Mouse (Mus musculus): Measurements from ENCODE around the gene Mydgf. TPM values are rescaled to one million over a fixed set of nuclear protein-coding genes. Genes with fewer than 3 reads are reported as not detected.

The Mydgf gene
- polyA plus RNA-seq, 1 experiment = 27.5 TPM

GRCm38 (mm10) chr17:56132661-56133060 lies 51.1 kb downstream of the Mydgf start:
- TF ChIP-seq POLR2A (IDR thresholded peaks at IDR 0.05; ENCODE audit: low read depth, low read length) (no peak), CTCF (IDR thresholded peaks at IDR 0.05; ENCODE audit: extremely low read depth, insufficient read depth, insufficient read length, insufficient replicate concordance) (peak; percentile 81)
- no peak overlapping the region for H3K4me3 ChIP-seq (ENCODE audit: extremely low read depth, insufficient read depth, insufficient read length)
- 6% methylated on average over 14 of the region's 14 CpGs for WGBS
- H3K27me3 ChIP-seq (ENCODE audit: control insufficient read depth, insufficient read depth, low read length) = no peaks in the 10 kb centered on the region
- H3K36me3 ChIP-seq (ENCODE audit: control insufficient read depth, insufficient read depth, low read length) = no peaks in the 10 kb centered on the region
- peak; percentile 42 to 58 for DNase-seq (ENCODE audit: low read depth in 1 of 2, low spot score in 2 of 2)
- no peak overlapping the region for H3K27ac ChIP-seq (ENCODE audit: insufficient read depth, low read length)
- peaks cover 5% of the 10 kb centered on the region; the same call in 1 of the 2 replicates for H3K4me1 ChIP-seq (ENCODE audit: control insufficient read depth, insufficient read depth, insufficient read length)

GRCm38 (mm10) chr17:56131814-56132213 lies 51.9 kb downstream of the Mydgf start:
- H3K27ac ChIP-seq (ENCODE audit: insufficient read depth, low read length) = no peak overlapping the region
- no peaks in the 10 kb centered on the region for H3K36me3 ChIP-seq (ENCODE audit: control insufficient read depth, insufficient read depth, low read length)
- TF ChIP-seq CTCF (IDR thresholded peaks at IDR 0.05; ENCODE audit: extremely low read depth, insufficient read depth, insufficient read length, insufficient replicate concordance) (peak; percentile 87; the same call in 1 of the 2 replicates), POLR2A (IDR thresholded peaks at IDR 0.05; ENCODE audit: low read depth, low read length) (no peak)
- H3K27me3 ChIP-seq (ENCODE audit: control insufficient read depth, insufficient read depth, low read length) = no peaks in the 10 kb centered on the region
- H3K4me3 ChIP-seq (ENCODE audit: extremely low read depth, insufficient read depth, insufficient read length) = no peak overlapping the region
- H3K4me1 ChIP-seq (ENCODE audit: control insufficient read depth, insufficient read depth, insufficient read length) = peaks cover 5% of the 10 kb centered on the region; the same call in 1 of the 2 replicates
- peak; percentile 36 to 64 for DNase-seq (ENCODE audit: low read depth in 1 of 2, low spot score in 2 of 2)
- 42% methylated on average over 7 of the region's 7 CpGs for WGBS

GRCm38 (mm10) chr17:56131136-56131535 lies 52.6 kb downstream of the Mydgf start:
- H3K27me3 ChIP-seq (ENCODE audit: control insufficient read depth, insufficient read depth, low read length) = no peaks in the 10 kb centered on the region
- no peak overlapping the region for H3K27ac ChIP-seq (ENCODE audit: insufficient read depth, low read length)
- TF ChIP-seq CTCF (IDR thresholded peaks at IDR 0.05; ENCODE audit: extremely low read depth, insufficient read depth, insufficient read length, insufficient replicate concordance) = no peak
- no peak for TF ChIP-seq POLR2A (IDR thresholded peaks at IDR 0.05; ENCODE audit: low read depth, low read length)
- peaks cover 5% of the 10 kb centered on the region; the same call in 1 of the 2 replicates for H3K4me1 ChIP-seq (ENCODE audit: control insufficient read depth, insufficient read depth, insufficient read length)
- no peak for DNase-seq (ENCODE audit: low read depth in 1 of 2, low spot score in 2 of 2)
- WGBS = 87% methylated on average over 10 of the region's 10 CpGs
- H3K36me3 ChIP-seq (ENCODE audit: control insufficient read depth, insufficient read depth, low read length) = no peaks in the 10 kb centered on the region
- H3K4me3 ChIP-seq (ENCODE audit: extremely low read depth, insufficient read depth, insufficient read length) = no peak overlapping the region

- no peak for TF ChIP-seq POLR2A (IDR thresholded peaks at IDR 0.05; ENCODE audit: low read depth, low read length)
- WGBS = 43% methylated on average over 15 of the region's 15 CpGs
- DNase-seq (ENCODE audit: low read depth in 1 of 2, low spot score in 2 of 2) = no peak
- Histone ChIP-seq H3K4me3 (ENCODE audit: extremely low read depth, insufficient read depth, insufficient read length) (no peak overlapping the region), H3K27ac (ENCODE audit: insufficient read depth, low read length) (no peak overlapping the region), H3K27me3 (ENCODE audit: control insufficient read depth, insufficient read depth, low read length) (0 out of 2 replicates have a peak, but pooled peaks cover 4% of the 10 kb centered on the region), H3K4me1 (ENCODE audit: control insufficient read depth, insufficient read depth, insufficient read length) (no peaks in the 10 kb centered on the region; the same call in 1 of the 2 replicates), H3K36me3 (ENCODE audit: control insufficient read depth, insufficient read depth, low read length) (no peaks in the 10 kb centered on the region)
These were observed 55.5 kb downstream of the Mydgf start for GRCm38 (mm10) chr17:56128246-56128645.

- no peak for DNase-seq (ENCODE audit: low read depth in 1 of 2, low spot score in 2 of 2)
- no peak overlapping the region for H3K4me3 ChIP-seq (ENCODE audit: extremely low read depth, insufficient read depth, insufficient read length)
- WGBS = 81% methylated on average over 11 of the region's 11 CpGs
- TF ChIP-seq CTCF (IDR thresholded peaks at IDR 0.05; ENCODE audit: extremely low read depth, insufficient read depth, insufficient read length, insufficient replicate concordance) (no peak), POLR2A (IDR thresholded peaks at IDR 0.05; ENCODE audit: low read depth, low read length) (no peak)
- H3K27me3 ChIP-seq (ENCODE audit: control insufficient read depth, insufficient read depth, low read length) = 0 out of 2 replicates have a peak, but pooled peaks cover 4% of the 10 kb centered on the region
- H3K4me1 ChIP-seq (ENCODE audit: control insufficient read depth, insufficient read depth, insufficient read length) = no peaks in the 10 kb centered on the region; the same call in 1 of the 2 replicates
- H3K27ac ChIP-seq (ENCODE audit: insufficient read depth, low read length) = no peak overlapping the region
- H3K36me3 ChIP-seq (ENCODE audit: control insufficient read depth, insufficient read depth, low read length) = no peaks in the 10 kb centered on the region
These were observed 57.5 kb downstream of the Mydgf start for GRCm38 (mm10) chr17:56126175-56126574.

Other genes starting within 250 kb of the Mydgf start
- gene Zfp119b, start 234.4 kb downstream of the Mydgf start, polyA plus RNA-seq (2012; rRNA removed) = 0.25 and 0.27 TPM in 2 replicates
- gene Ebi3, start 231.3 kb downstream of the Mydgf start, polyA plus RNA-seq (2012; rRNA removed) = 36.3 and 44.8 TPM in 2 replicates
- gene Yju2, start 224.8 kb downstream of the Mydgf start, polyA plus RNA-seq (2012; rRNA removed) = 8.2 and 10.5 TPM in 2 replicates
- 1.9 and 2.2 TPM in 2 replicates for gene Shd, start 213.5 kb downstream of the Mydgf start, polyA plus RNA-seq (2012; rRNA removed)
- gene Fsd1, start 197.4 kb downstream of the Mydgf start, polyA plus RNA-seq (2012; rRNA removed) = 0.06 and 0.07 TPM in 2 replicates
- gene Stap2, start 178.3 kb downstream of the Mydgf start, polyA plus RNA-seq (2012; rRNA removed) = 9.1 and 12.0 TPM in 2 replicates
- gene Mpnd, start 178.2 kb downstream of the Mydgf start, polyA plus RNA-seq (2012; rRNA removed) = 76.7 and 135 TPM in 2 replicates
- gene Sh3gl1, start 147.3 kb downstream of the Mydgf start, polyA plus RNA-seq (2012; rRNA removed) = 72.3 and 80.8 TPM in 2 replicates
- 2.8 and 4.3 TPM in 2 replicates for gene Chaf1a, start 143.5 kb downstream of the Mydgf start, polyA plus RNA-seq (2012; rRNA removed)
- 45.3 and 56.4 TPM in 2 replicates for gene Ubxn6, start 108.9 kb downstream of the Mydgf start, polyA plus RNA-seq (2012; rRNA removed)
- 42.3 and 52.3 TPM in 2 replicates for gene Hdgfl2, start 104.3 kb downstream of the Mydgf start, polyA plus RNA-seq (2012; rRNA removed)
- 2.3 and 3.0 TPM in 2 replicates for gene Plin4, start 74.1 kb downstream of the Mydgf start, polyA plus RNA-seq (2012; rRNA removed)
- gene Plin5, start 66.3 kb downstream of the Mydgf start, polyA plus RNA-seq (2012; rRNA removed) = 0.30 and 0.36 TPM in 2 replicates
- 56.0 and 79.2 TPM in 2 replicates for gene Lrg1, start 61.9 kb downstream of the Mydgf start, polyA plus RNA-seq (2012; rRNA removed)
- gene Sema6b, start 43.6 kb downstream of the Mydgf start, polyA plus RNA-seq (2012; rRNA removed) = 9.1 and 11.8 TPM in 2 replicates
- gene Tnfaip8l1, start 21.4 kb downstream of the Mydgf start, polyA plus RNA-seq (2012; rRNA removed) = 6.6 and 7.3 TPM in 2 replicates
- gene Dpp9, start 35.0 kb upstream of the Mydgf start, polyA plus RNA-seq (2012; rRNA removed) = 34.4 and 46.4 TPM in 2 replicates
- gene Fem1a, start 72.9 kb upstream of the Mydgf start, polyA plus RNA-seq (2012; rRNA removed) = 21.1 and 29.0 TPM in 2 replicates
- 20.5 and 21.6 TPM in 2 replicates for gene Ticam1, start 92.9 kb upstream of the Mydgf start, polyA plus RNA-seq (2012; rRNA removed)
- gene Plin3, start 109.0 kb upstream of the Mydgf start, polyA plus RNA-seq (2012; rRNA removed) = 13.4 and 17.3 TPM in 2 replicates
- 0.12 TPM in 1 of 2 replicates, not detected in the other for gene Arrdc5, start 116.4 kb upstream of the Mydgf start, polyA plus RNA-seq (2012; rRNA removed)
- gene Uhrf1, start 119.4 kb upstream of the Mydgf start, polyA plus RNA-seq (2012; rRNA removed) = 16.5 and 23.9 TPM in 2 replicates
- 37.1 and 46.7 TPM in 2 replicates for gene Kdm4b, start 142.1 kb upstream of the Mydgf start, polyA plus RNA-seq (2012; rRNA removed)